Mouse (Mus musculus) midbrain, embryonic 11.5 days (tissue): ENCODE measurements around the gene Tspan14. TPM values are rescaled to one million over a fixed set of nuclear protein-coding genes. Genes with fewer than 3 reads are reported as not detected.

Experiments used
- ATAC-seq: fragments of 200-750 bp; cut with Nextera tagmentation; 2 replicates; pipeline ENCODE4 v1.8.0; 2017; ENCODE audit warnings: moderate TSS enrichment, moderate library complexity; ENCODE audit not compliant: low FRiP score
- DNase-seq: peaks from one replicate; pipeline ENCODE4 v3.0.0; 2015; ENCODE audit warnings: low spot score; ENCODE audit errors: missing footprints
- H3K27ac ChIP-seq: fragments of 300-500 bp; sonication (generic); 2 replicates; pipeline ENCODE4 v1.5.1; 2014; ENCODE audit warnings: low read depth, low read length
- H3K27me3 ChIP-seq: fragments of 300-500 bp; sonication (generic); 2 replicates; pipeline ENCODE4 v1.6.1; 2014; ENCODE audit warnings: mild to moderate bottlenecking, low read length, moderate library complexity, mixed read lengths; ENCODE audit not compliant: control insufficient read depth, insufficient read depth
- H3K36me3 ChIP-seq: fragments of 300-500 bp; sonication (generic); 2 replicates; pipeline ENCODE4 v1.6.1; 2014; ENCODE audit warnings: mild to moderate bottlenecking, low read length, moderate library complexity, mixed read lengths; ENCODE audit not compliant: control insufficient read depth, insufficient read depth
- H3K4me1 ChIP-seq: fragments of 300-500 bp; sonication (generic); 2 replicates; pipeline ENCODE4 v1.6.1; 2014; ENCODE audit warnings: low read length; ENCODE audit not compliant: control insufficient read depth, insufficient read depth
- H3K4me2 ChIP-seq: fragments of 300-500 bp; sonication (generic); 2 replicates; pipeline ENCODE4 v1.6.1; 2014; ENCODE audit warnings: mild to moderate bottlenecking, moderate library complexity
- H3K4me3 ChIP-seq: fragments of 300-500 bp; sonication (generic); 2 replicates; pipeline ENCODE4 v1.5.1; 2014; ENCODE audit warnings: low read depth, low read length
- H3K9ac ChIP-seq: fragments of 300-500 bp; sonication (generic); 2 replicates; pipeline ENCODE4 v1.6.1; 2014; ENCODE audit warnings: low read length
- H3K9me3 ChIP-seq: fragments of 300-500 bp; sonication (generic); 2 replicates; pipeline ENCODE4 v1.6.1; 2016; ENCODE audit warnings: low read length; ENCODE audit not compliant: control insufficient read depth
- WGBS: fragments of 180-500 bp; shearing (Covaris S2); extraction: QIAGEN DNeasy Blood & Tissue Kit; methylation state at CpG from one replicate; pipeline ENCODE4 v1.1.7; 2014; 5-methylcytosine and 5-hydroxymethylcytosine counted together
- polyA plus RNA-seq: library from polyadenylated mRNA; unstranded; fragments of >200 nt; fragmentation: Nextera tagmentation; extraction: Ambion mirVana; gene quantifications from 2 replicates; pipeline ENCODE4 v1.2.1, GENCODE M21; 2014

Gene Tspan14
- polyA plus RNA-seq, 1 experiment from 2014 or later, result 99.5 TPM

GRCm38 (mm10) chr14:40917632-40918031 lies 49.0 kb downstream of the Tspan14 start:
- 0% methylated on average over 1 of the region's 1 CpGs for WGBS
- ATAC-seq (peak; percentile 59), DNase-seq (peak; percentile 100)
- Histone ChIP-seq H3K4me3 (no peak overlapping the region), H3K9me3 (no peaks in the 10 kb centered on the region), H3K4me2 (no peak overlapping the region), H3K27ac (no peak overlapping the region), H3K27me3 (no peaks in the 10 kb centered on the region), H3K36me3 (peaks cover 8% of the 10 kb centered on the region), H3K4me1 (no peaks in the 10 kb centered on the region), H3K9ac (no peak overlapping the region)

DNA sequence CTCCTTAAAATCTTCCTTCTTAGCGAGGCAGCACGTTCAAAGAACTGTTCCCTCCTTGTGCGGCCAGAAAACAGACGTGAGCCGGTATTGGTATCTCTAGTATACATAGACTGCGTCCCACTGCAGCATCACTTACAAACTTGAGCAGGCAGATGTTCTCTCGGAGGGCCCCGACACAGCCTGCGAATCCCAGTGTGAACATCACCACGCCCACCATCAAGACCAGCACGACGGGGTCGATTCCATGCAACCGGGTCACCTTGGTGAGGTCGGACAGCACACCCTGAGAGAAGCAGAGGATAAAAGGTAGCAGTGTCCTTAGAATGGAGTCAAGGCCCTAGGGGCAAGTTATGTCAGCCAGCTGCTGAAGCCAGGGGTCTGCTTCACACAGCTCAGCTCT lies 49.9 kb downstream of the Tspan14 start:
- no peak overlapping the region for H3K4me2 ChIP-seq
- H3K9me3 ChIP-seq, result no peaks in the 10 kb centered on the region
- H3K4me3 ChIP-seq, result no peak overlapping the region
- no peaks in the 10 kb centered on the region for H3K27me3 ChIP-seq
- 89% methylated on average over 15 of the region's 15 CpGs for WGBS
- H3K27ac ChIP-seq, result no peak overlapping the region
- no peak overlapping the region for H3K9ac ChIP-seq
- H3K36me3 ChIP-seq, result peaks cover 8% of the 10 kb centered on the region
- ATAC-seq (no peak), DNase-seq (no peak)
- H3K4me1 ChIP-seq, result no peaks in the 10 kb centered on the region

- DNase-seq, result no peak
- Histone ChIP-seq H3K4me1 (no peaks in the 10 kb centered on the region), H3K4me2 (no peak overlapping the region), H3K27ac (no peak overlapping the region), H3K36me3 (peaks cover 8% of the 10 kb centered on the region), H3K4me3 (no peak overlapping the region), H3K27me3 (no peaks in the 10 kb centered on the region), H3K9ac (no peak overlapping the region), H3K9me3 (no peaks in the 10 kb centered on the region)
- 91% methylated on average over 8 of the region's 8 CpGs for WGBS
- no peak for ATAC-seq
Observed at GRCm38 (mm10) chr14:40915838-40916237, 50.8 kb downstream of the Tspan14 start.

DNA sequence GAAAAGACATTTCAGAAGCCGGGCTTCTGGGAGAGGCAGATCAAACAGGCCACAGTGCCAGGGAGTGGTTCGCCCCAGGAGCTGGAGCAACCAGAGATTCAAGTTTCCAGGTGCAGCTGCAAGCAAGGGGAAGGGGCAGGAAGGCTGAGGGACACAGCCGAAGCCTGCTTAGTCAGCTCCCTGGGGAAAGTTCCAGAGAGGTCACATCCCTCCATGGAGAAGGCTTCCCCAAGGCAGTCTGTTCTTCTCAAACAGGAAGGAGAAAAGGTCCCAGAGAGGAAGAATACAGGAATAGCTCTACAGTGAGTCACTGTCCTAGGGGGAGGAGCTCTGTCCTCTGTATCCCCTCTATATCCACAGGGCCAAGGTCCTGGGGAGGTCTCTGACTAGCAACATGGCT lies 51.9 kb downstream of the Tspan14 start:
- ATAC-seq, result no peak
- Histone ChIP-seq H3K36me3 (peaks cover 11% of the 10 kb centered on the region), H3K9me3 (no peaks in the 10 kb centered on the region), H3K4me2 (no peak overlapping the region), H3K27me3 (no peaks in the 10 kb centered on the region), H3K9ac (no peak overlapping the region), H3K4me1 (no peaks in the 10 kb centered on the region), H3K4me3 (no peak overlapping the region), H3K27ac (no peak overlapping the region)
- 86% methylated on average over 3 of the region's 3 CpGs for WGBS
- no peak for DNase-seq

GRCm38 (mm10) chr14:40913709-40914108 lies 52.9 kb downstream of the Tspan14 start:
- Histone ChIP-seq H3K9me3 (no peaks in the 10 kb centered on the region), H3K36me3 (peaks cover 16% of the 10 kb centered on the region), H3K27me3 (no peaks in the 10 kb centered on the region), H3K4me3 (no peak overlapping the region), H3K27ac (no peak overlapping the region), H3K4me1 (no peaks in the 10 kb centered on the region), H3K9ac (no peak overlapping the region), H3K4me2 (no peak overlapping the region)
- DNase-seq (no peak), ATAC-seq (no peak)
- 90% methylated on average over 6 of the region's 6 CpGs for WGBS

DNA sequence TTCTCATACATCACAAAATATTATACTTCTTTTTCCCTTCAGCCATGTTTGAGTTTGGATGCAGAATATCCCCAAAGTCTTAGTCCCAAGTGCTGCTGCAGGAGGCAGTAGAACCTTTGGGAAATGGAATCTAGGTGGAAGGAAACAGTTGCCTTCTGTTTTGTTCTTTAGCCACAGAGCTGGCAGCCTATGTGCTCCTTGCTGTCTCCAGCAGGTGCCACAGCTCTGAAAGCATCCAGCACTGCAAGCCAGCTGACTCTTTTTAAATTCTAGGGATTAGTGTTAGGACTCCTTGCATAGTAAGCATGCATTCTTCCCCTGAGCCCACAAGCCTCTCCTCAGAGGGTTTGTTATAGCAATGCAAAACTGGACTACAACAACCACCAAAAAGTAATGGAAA lies 55.1 kb downstream of the Tspan14 start:
- no peaks in the 10 kb centered on the region for H3K27me3 ChIP-seq
- H3K4me1 ChIP-seq, result no peaks in the 10 kb centered on the region
- no peaks in the 10 kb centered on the region for H3K9me3 ChIP-seq
- peaks cover 28% of the 10 kb centered on the region for H3K36me3 ChIP-seq
- DNase-seq (no peak), ATAC-seq (no peak)
- H3K9ac ChIP-seq, result no peak overlapping the region
- no peak overlapping the region for H3K27ac ChIP-seq
- H3K4me3 ChIP-seq, result no peak overlapping the region
- H3K4me2 ChIP-seq, result no peak overlapping the region

- Histone ChIP-seq H3K4me1 (no peaks in the 10 kb centered on the region), H3K9me3 (no peaks in the 10 kb centered on the region), H3K4me2 (no peak overlapping the region), H3K4me3 (no peak overlapping the region), H3K27ac (no peak overlapping the region), H3K9ac (no peak overlapping the region), H3K27me3 (no peaks in the 10 kb centered on the region), H3K36me3 (peaks cover 23% of the 10 kb centered on the region)
- no peak for DNase-seq
- WGBS, result 93% methylated on average over 9 of the region's 9 CpGs
- no peak for ATAC-seq
Observed at GRCm38 (mm10) chr14:40908763-40909162, 57.8 kb downstream of the Tspan14 start.

GRCm38 (mm10) chr14:40906770-40907169 lies 59.8 kb downstream of the Tspan14 start:
- Histone ChIP-seq H3K4me3 (no peak overlapping the region), H3K27ac (no peak overlapping the region), H3K4me1 (0 out of 2 replicates have a peak, but pooled peaks cover 3% of the 10 kb centered on the region), H3K9ac (no peak overlapping the region), H3K4me2 (no peak overlapping the region), H3K27me3 (no peaks in the 10 kb centered on the region), H3K9me3 (no peaks in the 10 kb centered on the region), H3K36me3 (peaks cover 20% of the 10 kb centered on the region)
- 93% methylated on average over 9 of the region's 9 CpGs for WGBS
- no peak for DNase-seq
- no peak for ATAC-seq

GRCm38 (mm10) chr14:40905813-40906212 lies 60.8 kb downstream of the Tspan14 start:
- Histone ChIP-seq H3K27me3 (no peaks in the 10 kb centered on the region), H3K27ac (no peak overlapping the region), H3K4me2 (no peak overlapping the region), H3K36me3 (peaks cover 20% of the 10 kb centered on the region; the same call in 1 of the 2 replicates), H3K4me1 (0 out of 2 replicates have a peak, but pooled peaks cover 3% of the 10 kb centered on the region), H3K9ac (no peak overlapping the region), H3K9me3 (no peaks in the 10 kb centered on the region), H3K4me3 (no peak overlapping the region)
- no peak for DNase-seq
- ATAC-seq, result no peak
- WGBS, result 91% methylated on average over 8 of the region's 8 CpGs
